Mouse (Mus musculus) limb, embryonic 11.5 days (tissue): ENCODE measurements around the gene ccdc198. TPM values are rescaled to one million over a fixed set of nuclear protein-coding genes. Genes with fewer than 3 reads are reported as not detected.

Experiments
- ATAC-seq: fragments of 200-750 bp; cut with Nextera tagmentation; 2 replicates; pipeline ENCODE4 v1.8.0; 2017; ENCODE audit warnings: low read depth; ENCODE audit not compliant: insufficient number of reproducible peaks, low FRiP score, low TSS enrichment
- DNase-seq: peaks from one replicate; pipeline ENCODE4 v3.0.0-alpha.2; 2015; ENCODE audit warnings: low spot score
- H3K27ac ChIP-seq: fragments of 300-500 bp; sonication (generic); replicated peaks from 2 replicates; pipeline ENCODE4 v1.5.1; 2014; ENCODE audit warnings: low read depth, mild to moderate bottlenecking, low read length
- H3K27me3 ChIP-seq: fragments of 300-500 bp; sonication (generic); 2 replicates; pipeline ENCODE4 v1.6.1; 2014; ENCODE audit warnings: mild to moderate bottlenecking, low read length, mixed read lengths; ENCODE audit not compliant: control insufficient read depth, insufficient read depth
- H3K36me3 ChIP-seq: fragments of 300-500 bp; sonication (generic); 2 replicates; pipeline ENCODE4 v1.6.1; 2014; ENCODE audit warnings: mild to moderate bottlenecking, low read length, moderate library complexity, mixed read lengths; ENCODE audit not compliant: control insufficient read depth, insufficient read depth
- H3K4me1 ChIP-seq: fragments of 300-500 bp; sonication (generic); 2 replicates; pipeline ENCODE4 v1.6.1; 2014; ENCODE audit warnings: low read length, mixed read lengths; ENCODE audit not compliant: control insufficient read depth, insufficient read depth
- H3K4me2 ChIP-seq: fragments of 300-500 bp; sonication (generic); 2 replicates; pipeline ENCODE4 v1.6.1; 2014; ENCODE audit warnings: low read depth, mild to moderate bottlenecking, moderate library complexity; ENCODE audit not compliant: severe bottlenecking
- H3K4me3 ChIP-seq: fragments of 300-500 bp; sonication (generic); 2 replicates; pipeline ENCODE4 v1.5.1; 2014; ENCODE audit warnings: low read depth, low read length
- H3K9ac ChIP-seq: fragments of 300-500 bp; sonication (generic); 2 replicates; pipeline ENCODE4 v1.6.1; 2014; ENCODE audit warnings: mild to moderate bottlenecking, low read length
- H3K9me3 ChIP-seq: fragments of 300-500 bp; sonication (generic); 2 replicates; pipeline ENCODE4 v1.6.1; 2016; ENCODE audit warnings: low read length; ENCODE audit not compliant: control insufficient read depth
- WGBS: fragments of 180-500 bp; shearing (Covaris S2); extraction: QIAGEN DNeasy Blood & Tissue Kit; methylation state at CpG from one replicate; pipeline ENCODE4 v1.1.7; 2014; 5-methylcytosine and 5-hydroxymethylcytosine counted together
- polyA plus RNA-seq: library from polyadenylated mRNA; unstranded; fragments of >200 nt; fragmentation: Nextera tagmentation; extraction: Ambion mirVana; gene quantifications from 2 replicates; pipeline ENCODE4 v1.2.1, GENCODE M21; 2014

Gene ccdc198
- polyA plus RNA-seq, 1 experiment from 2014 or later: 0.05 TPM

DNA sequence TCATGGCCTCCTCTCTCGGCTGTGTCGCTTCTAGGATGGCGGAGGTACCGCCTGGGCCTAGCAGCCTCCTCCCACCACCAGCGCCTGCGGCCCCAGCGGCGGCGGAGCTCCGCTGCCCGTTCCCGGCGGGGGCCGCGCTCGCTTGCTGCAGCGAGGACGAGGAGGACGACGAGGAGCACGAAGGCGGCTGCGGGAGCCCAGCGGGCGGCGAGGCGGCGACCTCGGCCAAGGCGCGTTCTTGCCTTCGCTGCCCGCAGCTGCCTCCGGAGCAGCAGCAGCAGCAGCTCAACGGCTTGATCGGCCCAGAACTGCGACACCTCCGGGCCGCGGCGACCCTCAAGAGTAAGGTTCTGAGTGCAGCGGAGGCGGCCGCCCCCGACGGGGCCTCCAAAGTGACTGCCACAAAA is 72.7 kb downstream of the ccdc198 start:
- under 1% methylated on average over 42 of the region's 46 CpGs for WGBS

DNA sequence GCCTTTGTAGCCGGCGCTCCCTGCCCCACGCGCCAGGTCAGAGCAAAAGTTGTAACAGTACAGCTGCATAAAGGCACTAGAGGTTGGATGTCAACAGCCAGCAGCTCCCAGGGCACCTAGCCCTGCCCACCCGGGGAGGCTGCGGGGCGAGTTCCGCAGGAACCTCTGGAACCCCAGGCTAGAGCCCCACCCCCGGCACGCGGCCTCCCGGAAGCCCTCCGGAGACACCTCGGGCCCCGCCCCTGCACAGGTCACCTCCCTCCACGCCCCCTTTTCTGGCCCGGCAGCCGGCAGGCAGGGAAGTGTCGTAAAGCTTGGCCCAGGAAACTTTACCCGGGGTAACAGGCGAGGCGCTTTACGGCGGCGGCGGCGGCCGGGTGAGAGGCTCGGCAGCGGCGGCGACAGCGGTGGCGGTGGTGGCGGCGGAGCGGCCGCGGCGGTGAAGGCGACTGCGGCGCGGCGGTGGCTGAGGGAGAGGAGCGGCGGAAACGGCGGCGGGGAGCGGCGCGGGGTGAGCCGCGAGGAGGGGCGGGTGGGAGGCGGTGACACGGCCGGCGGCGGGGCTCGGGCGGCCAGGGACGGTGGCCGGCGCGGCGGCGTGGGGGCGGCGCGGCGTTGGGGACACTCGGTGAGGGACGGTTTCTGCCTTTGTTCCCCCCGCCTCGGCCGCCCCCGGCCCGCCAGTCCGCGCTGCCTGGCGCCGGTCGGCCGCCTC is 73.2 kb downstream of the ccdc198 start, which contains the start of gene Naa30:
Gene Naa30 (plus strand): TSS at position 360 of the 715 bp plus-strand sequence.
- Histone ChIP-seq H3K4me3 (peak within 1 kb of the TSS; percentile 97), H3K27ac (peak within 1 kb of the TSS; percentile 70), H3K4me2 (peak within 1 kb of the TSS; percentile 92), H3K9me3 (no peaks in the 10 kb centered on the region), H3K36me3 (no peaks in the 10 kb centered on the region), H3K9ac (peak within 1 kb of the TSS; percentile 94), H3K27me3 (no peaks in the 10 kb centered on the region), H3K4me1 (peaks cover 15% of the 10 kb centered on the region)
- ATAC-seq: peak; percentile 95
- DNase-seq: peak; percentile 97
- under 1% methylated on average over 38 of the region's 86 CpGs for WGBS

More for the DNA sequence above, 72.7 kb downstream of the ccdc198 start:
- peak overlapping the region; percentile 97 for H3K4me3 ChIP-seq
- no peaks in the 10 kb centered on the region for H3K36me3 ChIP-seq
- peak; percentile 66 for ATAC-seq
- H3K4me1 ChIP-seq: peaks cover 15% of the 10 kb centered on the region
- H3K9me3 ChIP-seq: no peaks in the 10 kb centered on the region
- H3K4me2 ChIP-seq: peak overlapping the region; percentile 92
- no peaks in the 10 kb centered on the region for H3K27me3 ChIP-seq
- peak overlapping the region; percentile 70 for H3K27ac ChIP-seq
- peak overlapping the region; percentile 94 for H3K9ac ChIP-seq
- peak; percentile 66 for DNase-seq

GRCm38 (mm10) chr14:49171286-49171685 is 74.0 kb downstream of the ccdc198 start:
- no peaks in the 10 kb centered on the region for H3K36me3 ChIP-seq
- no peak overlapping the region for H3K27ac ChIP-seq
- no peaks in the 10 kb centered on the region for H3K27me3 ChIP-seq
- H3K4me1 ChIP-seq: peaks cover 15% of the 10 kb centered on the region
- peak; percentile 32 for DNase-seq
- H3K9ac ChIP-seq: peak overlapping the region; percentile 61
- WGBS: 28% methylated on average over 8 of the region's 8 CpGs
- H3K9me3 ChIP-seq: no peaks in the 10 kb centered on the region
- ATAC-seq: no peak
- H3K4me2 ChIP-seq: peak overlapping the region; percentile 92
- peak overlapping the region; percentile 97 for H3K4me3 ChIP-seq

Other genes starting within 250 kb of the ccdc198 start
- gene Ap5m1, start 179.4 kb downstream of the ccdc198 start, polyA plus RNA-seq: 27.4 and 35.5 TPM in 2 replicates
- 63.7 and 68.7 TPM in 2 replicates for gene Exoc5, start 178.8 kb downstream of the ccdc198 start, polyA plus RNA-seq
- 15.4 and 15.5 TPM in 2 replicates for gene Naa30, start 73.2 kb downstream of the ccdc198 start, polyA plus RNA-seq